Mouse (Mus musculus): ENCODE measurements around the gene Cdk12. TPM values are rescaled to one million over a fixed set of nuclear protein-coding genes. Genes with fewer than 3 reads are reported as not detected.

Cdk12 gene
- polyA plus RNA-seq, 1 experiment from 2014 or later = 10.6 TPM

DNA sequence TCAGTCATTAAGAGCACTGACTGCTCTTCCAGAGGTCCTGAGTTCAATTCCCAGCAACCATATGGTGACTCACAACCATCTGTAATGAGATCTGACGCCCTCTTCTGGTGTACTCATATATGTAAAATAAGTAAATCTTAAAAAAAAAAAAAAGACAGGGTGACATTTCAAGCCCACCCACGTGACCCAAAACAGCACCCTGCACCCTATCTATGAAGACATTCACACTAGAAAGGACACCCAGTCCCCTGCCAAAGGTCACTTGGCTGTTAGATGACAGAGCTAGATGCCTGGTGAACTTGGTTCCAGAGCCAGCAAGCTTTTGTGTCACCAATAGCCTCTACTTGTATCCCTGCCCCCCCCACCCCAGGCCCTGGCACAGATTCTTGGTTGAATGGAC lies 90.2 kb downstream of the Cdk12 start:
- Histone ChIP-seq H3K4me3 (replicated peaks) (no peak overlapping the region), H3K9ac (no peak overlapping the region), H3K27me3 (peaks cover 33% of the 10 kb centered on the region), H3K9me3 (replicated peaks) (no peaks in the 10 kb centered on the region), H3K4me1 (peaks cover 27% of the 10 kb centered on the region), H3K36me3 (no peaks in the 10 kb centered on the region), H3K4me2 (replicated peaks) (no peak overlapping the region), H3K27ac (replicated peaks) (no peak overlapping the region)
- no peak for ATAC-seq (ENCODE audit: insufficient number of reproducible peaks, low FRiP score, low TSS enrichment, low read depth)
- 40% methylated on average over 2 of the region's 2 CpGs for WGBS

- Histone ChIP-seq H3K4me1 (peaks cover 31% of the 10 kb centered on the region), H3K9ac (peak overlapping the region; percentile 43), H3K9me3 (replicated peaks) (no peaks in the 10 kb centered on the region), H3K4me3 (replicated peaks) (peak overlapping the region; percentile 62), H3K27ac (replicated peaks) (no peak overlapping the region), H3K27me3 (peaks cover 45% of the 10 kb centered on the region), H3K4me2 (replicated peaks) (peak overlapping the region; percentile 95), H3K36me3 (no peaks in the 10 kb centered on the region)
- 0 out of 2 replicates have a peak, but pooled peaks have one; percentile 51 for ATAC-seq (ENCODE audit: insufficient number of reproducible peaks, low FRiP score, low TSS enrichment, low read depth)
- WGBS = 2% methylated on average over 55 of the region's 58 CpGs
Observed at GRCm38 (mm10) chr11:98294188-98295012, 91.5 kb downstream of the Cdk12 start.

GRCm38 (mm10) chr11:98295013-98295585 lies 92.2 kb downstream of the Cdk12 start:
- no peak overlapping the region for H3K27ac ChIP-seq (replicated peaks)
- H3K36me3 ChIP-seq = no peaks in the 10 kb centered on the region
- H3K4me2 ChIP-seq (replicated peaks) = peak overlapping the region; percentile 95
- H3K9ac ChIP-seq = peak overlapping the region; percentile 43
- 5% methylated on average over 9 of the region's 9 CpGs for WGBS
- H3K4me1 ChIP-seq = peaks cover 27% of the 10 kb centered on the region
- H3K27me3 ChIP-seq = peaks cover 51% of the 10 kb centered on the region
- no peaks in the 10 kb centered on the region for H3K9me3 ChIP-seq (replicated peaks)
- no peak for ATAC-seq (ENCODE audit: insufficient number of reproducible peaks, low FRiP score, low TSS enrichment, low read depth)
- peak overlapping the region; percentile 62 for H3K4me3 ChIP-seq (replicated peaks)

- H3K4me3 ChIP-seq (replicated peaks) = no peak overlapping the region
- H3K4me2 ChIP-seq (replicated peaks) = no peak overlapping the region
- H3K27me3 ChIP-seq = peaks cover 57% of the 10 kb centered on the region
- no peak overlapping the region for H3K9ac ChIP-seq
- peaks cover 27% of the 10 kb centered on the region for H3K4me1 ChIP-seq
- H3K27ac ChIP-seq (replicated peaks) = no peak overlapping the region
- H3K36me3 ChIP-seq = no peaks in the 10 kb centered on the region
- ATAC-seq (ENCODE audit: insufficient number of reproducible peaks, low FRiP score, low TSS enrichment, low read depth) = no peak
- 4% methylated on average over 5 of the region's 5 CpGs for WGBS
- no peaks in the 10 kb centered on the region for H3K9me3 ChIP-seq (replicated peaks)
Observed at GRCm38 (mm10) chr11:98296277-98296676, 93.4 kb downstream of the Cdk12 start.

- 52% methylated on average over 2 of the region's 2 CpGs for WGBS
- no peak overlapping the region for H3K4me2 ChIP-seq (replicated peaks)
- no peaks in the 10 kb centered on the region for H3K9me3 ChIP-seq (replicated peaks)
- no peak overlapping the region for H3K4me3 ChIP-seq (replicated peaks)
- no peaks in the 10 kb centered on the region for H3K36me3 ChIP-seq
- no peak overlapping the region for H3K27ac ChIP-seq (replicated peaks)
- H3K4me1 ChIP-seq = peaks cover 27% of the 10 kb centered on the region
- H3K9ac ChIP-seq = no peak overlapping the region
- no peak for ATAC-seq (ENCODE audit: insufficient number of reproducible peaks, low FRiP score, low TSS enrichment, low read depth)
- peaks cover 57% of the 10 kb centered on the region for H3K27me3 ChIP-seq
Observed at GRCm38 (mm10) chr11:98296916-98297315, 94.1 kb downstream of the Cdk12 start.

- Histone ChIP-seq H3K27me3 (peaks cover 57% of the 10 kb centered on the region), H3K9me3 (replicated peaks) (no peaks in the 10 kb centered on the region)
Observed at GRCm38 (mm10) chr11:98297778-98298177, 94.9 kb downstream of the Cdk12 start.

DNA sequence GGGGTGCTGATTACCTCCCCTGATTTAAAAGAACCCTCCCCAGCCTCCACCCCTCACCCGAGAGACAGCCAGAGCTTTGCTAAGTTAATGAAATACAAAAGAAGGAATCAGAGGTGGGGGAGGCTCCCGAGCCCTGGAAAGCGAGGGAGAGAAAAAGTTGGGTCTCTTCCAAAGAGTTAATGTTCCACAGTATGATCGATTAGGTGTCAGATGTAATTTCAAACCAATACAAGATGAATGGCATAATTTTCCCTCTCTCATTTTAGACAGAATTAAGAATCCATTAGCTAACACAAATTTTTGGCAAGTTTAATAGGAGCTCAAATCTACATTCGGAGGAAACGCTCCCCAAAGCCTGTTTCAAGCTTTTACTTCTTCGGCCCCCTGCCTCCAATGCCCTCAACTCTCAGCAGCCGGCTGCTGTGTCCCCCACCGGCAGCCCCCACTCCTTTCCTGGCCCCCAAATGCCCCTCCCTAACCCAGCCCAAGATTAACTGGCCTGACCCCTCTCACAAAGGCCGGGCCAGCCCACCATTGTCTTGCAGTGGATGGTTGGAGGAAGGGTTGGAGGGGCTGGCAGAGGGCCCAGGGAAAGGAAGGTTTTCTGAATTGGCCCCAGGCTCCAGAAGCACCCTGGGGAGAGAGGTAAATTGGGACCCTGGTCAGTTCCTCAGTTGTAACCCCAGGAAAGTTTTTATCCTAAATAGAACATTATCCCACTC lies 95.8 kb downstream of the Cdk12 start:
- Histone ChIP-seq H3K4me1 (peaks cover 26% of the 10 kb centered on the region), H3K36me3 (no peaks in the 10 kb centered on the region), H3K9me3 (replicated peaks) (no peaks in the 10 kb centered on the region), H3K27ac (replicated peaks) (no peak overlapping the region), H3K9ac (no peak overlapping the region), H3K4me3 (replicated peaks) (no peak overlapping the region), H3K27me3 (peaks cover 57% of the 10 kb centered on the region), H3K4me2 (replicated peaks) (no peak overlapping the region)
- WGBS = 9% methylated on average over 10 of the region's 10 CpGs
- no peak for ATAC-seq (ENCODE audit: insufficient number of reproducible peaks, low FRiP score, low TSS enrichment, low read depth)

More at GRCm38 (mm10) chr11:98297778-98298177, 94.9 kb downstream of the Cdk12 start:
- peaks cover 27% of the 10 kb centered on the region for H3K4me1 ChIP-seq
- H3K9ac ChIP-seq = no peak overlapping the region
- no peak overlapping the region for H3K4me2 ChIP-seq (replicated peaks)
- 12% methylated on average over 7 of the region's 7 CpGs for WGBS
- ATAC-seq (ENCODE audit: insufficient number of reproducible peaks, low FRiP score, low TSS enrichment, low read depth) = no peak
- H3K4me3 ChIP-seq (replicated peaks) = no peak overlapping the region
- H3K36me3 ChIP-seq = no peaks in the 10 kb centered on the region
- H3K27ac ChIP-seq (replicated peaks) = no peak overlapping the region

DNA sequence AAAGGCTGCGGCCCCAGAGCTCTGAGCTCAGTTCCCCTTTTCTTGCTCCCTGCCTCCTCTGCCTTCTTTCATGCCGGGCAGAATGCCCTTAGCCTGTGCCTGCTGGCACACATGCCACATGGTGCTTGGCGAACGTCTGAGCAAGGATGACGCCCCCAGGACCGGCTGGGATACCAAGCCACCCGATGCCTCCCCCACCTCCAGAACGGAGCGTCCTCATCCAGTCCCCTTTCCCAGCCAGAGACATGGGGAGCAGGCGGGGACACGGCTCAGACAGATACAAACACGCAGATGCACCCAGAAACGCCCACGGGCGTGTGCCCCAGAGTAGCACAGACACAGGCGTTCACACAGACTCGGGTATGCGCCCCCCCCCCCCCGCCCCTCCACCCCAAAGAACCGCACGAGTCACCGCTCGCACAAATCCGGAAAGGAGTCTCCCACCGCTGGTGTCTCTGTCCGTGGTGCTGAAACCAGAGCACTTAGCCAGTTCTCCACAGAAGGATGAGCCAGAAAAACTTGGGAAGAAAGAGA lies 111.0 kb downstream of the Cdk12 start:
- peak overlapping the region; percentile 12; the same call in 1 of the 2 replicates for H3K4me2 ChIP-seq (replicated peaks)
- no peak for ATAC-seq (ENCODE audit: insufficient number of reproducible peaks, low FRiP score, low TSS enrichment, low read depth)
- 2% methylated on average over 26 of the region's 26 CpGs for WGBS
- no peaks in the 10 kb centered on the region for H3K9me3 ChIP-seq (replicated peaks)
- 0 out of 2 replicates have a peak overlapping the region, but pooled peaks have one; percentile 4 for H3K4me3 ChIP-seq (replicated peaks)
- no peak overlapping the region for H3K27ac ChIP-seq (replicated peaks)
- no peak overlapping the region for H3K9ac ChIP-seq
- H3K4me1 ChIP-seq = peaks cover 11% of the 10 kb centered on the region
- no peaks in the 10 kb centered on the region for H3K36me3 ChIP-seq
- peaks cover 75% of the 10 kb centered on the region for H3K27me3 ChIP-seq

DNA sequence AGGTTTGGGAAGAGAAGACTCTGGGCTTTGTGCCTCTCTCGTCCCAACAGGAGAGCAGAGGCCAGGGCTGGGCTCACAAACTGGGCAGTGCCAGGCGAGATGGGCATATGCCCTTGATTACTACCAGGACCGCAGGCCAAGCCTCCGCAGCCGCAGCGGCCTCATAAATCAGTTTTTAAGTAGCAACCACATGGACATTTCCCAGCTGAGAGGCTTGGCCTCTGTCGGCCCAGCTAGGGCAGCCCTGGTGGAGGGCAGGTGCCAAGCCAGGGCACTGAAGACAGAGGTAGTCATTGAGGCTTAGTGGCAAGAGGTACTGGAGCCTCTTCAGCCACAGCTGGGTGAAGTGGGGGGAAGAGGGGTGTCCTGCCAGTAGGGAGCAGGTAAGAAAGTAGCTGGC lies 114.6 kb downstream of the Cdk12 start:
- H3K4me3 ChIP-seq (replicated peaks) = no peak overlapping the region
- no peak for ATAC-seq (ENCODE audit: insufficient number of reproducible peaks, low FRiP score, low TSS enrichment, low read depth)
- H3K27me3 ChIP-seq = peaks cover 89% of the 10 kb centered on the region
- H3K9ac ChIP-seq = no peak overlapping the region
- H3K4me1 ChIP-seq = peaks cover 36% of the 10 kb centered on the region
- WGBS = 5% methylated on average over 7 of the region's 7 CpGs
- no peak overlapping the region for H3K4me2 ChIP-seq (replicated peaks)
- no peak overlapping the region for H3K27ac ChIP-seq (replicated peaks)
- no peaks in the 10 kb centered on the region for H3K9me3 ChIP-seq (replicated peaks)
- H3K36me3 ChIP-seq = no peaks in the 10 kb centered on the region

DNA sequence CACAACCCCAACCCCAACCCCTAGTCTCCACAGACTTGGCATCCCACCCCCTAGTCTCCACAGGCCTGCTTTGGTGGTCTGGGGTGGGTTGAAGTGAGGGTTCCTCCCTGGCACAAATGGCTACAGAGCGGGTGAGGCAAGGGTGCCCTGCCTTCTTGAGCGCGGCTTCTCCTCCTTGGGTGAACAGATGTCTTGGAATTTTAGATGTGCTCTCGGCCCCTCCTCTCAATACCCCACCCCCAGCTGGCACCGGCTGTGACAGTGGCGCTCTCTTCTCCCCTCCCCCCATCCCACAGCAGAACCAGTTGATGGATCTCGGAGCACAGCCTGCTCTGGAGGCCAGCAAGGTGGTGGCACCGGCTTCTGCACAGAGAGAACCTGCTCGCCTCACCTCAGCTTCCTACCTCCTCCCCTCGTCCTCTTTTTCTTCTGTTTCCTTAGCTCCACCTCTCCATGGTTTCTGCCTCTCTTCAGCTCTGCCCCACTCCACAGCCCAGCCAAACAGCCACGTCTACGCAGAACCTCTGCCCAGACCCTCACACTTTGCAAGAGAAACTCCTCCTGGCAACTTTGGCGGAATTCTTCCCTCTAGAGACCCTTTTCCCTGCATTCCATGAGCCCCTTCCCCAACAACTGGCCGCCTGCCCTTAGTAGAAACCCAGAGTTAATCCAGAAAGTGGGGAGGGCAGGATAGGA lies 115.7 kb downstream of the Cdk12 start:
- H3K9ac ChIP-seq = no peak overlapping the region
- ATAC-seq (ENCODE audit: insufficient number of reproducible peaks, low FRiP score, low TSS enrichment, low read depth) = no peak
- no peaks in the 10 kb centered on the region for H3K9me3 ChIP-seq (replicated peaks)
- peaks cover 36% of the 10 kb centered on the region for H3K4me1 ChIP-seq
- WGBS = under 1% methylated on average over 14 of the region's 14 CpGs
- H3K4me3 ChIP-seq (replicated peaks) = no peak overlapping the region
- no peaks in the 10 kb centered on the region for H3K36me3 ChIP-seq
- peak overlapping the region; percentile 17 for H3K4me2 ChIP-seq (replicated peaks)
- H3K27me3 ChIP-seq = peaks cover 97% of the 10 kb centered on the region
- no peak overlapping the region for H3K27ac ChIP-seq (replicated peaks)
